Comparison of ENCODE assay signal across 26 mouse cellular contexts in the genomic region with DNA sequence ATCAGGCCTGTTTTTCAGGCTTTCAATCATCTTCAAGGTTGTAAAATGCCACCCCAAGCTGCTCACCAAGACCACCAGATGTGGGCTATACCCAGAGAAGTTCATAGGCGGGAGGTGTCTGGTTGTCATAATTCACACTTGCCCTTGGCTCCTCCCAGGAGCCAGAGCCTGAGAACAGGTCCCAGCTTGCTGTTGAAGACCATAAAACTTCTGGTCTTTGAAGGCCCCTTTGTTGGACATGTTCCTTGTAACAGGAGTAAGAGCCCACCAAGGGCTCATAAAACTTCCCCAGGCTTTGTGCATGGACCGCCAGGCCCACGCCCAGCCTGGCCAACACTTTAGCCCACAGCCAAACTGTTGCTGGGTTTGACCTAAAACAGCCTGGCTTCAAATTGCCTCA.
A peak's percentile ranks its signal among the peaks of the same experiment; 100 is the strongest.
DNase-seq lines count a peak whose midpoint lies in the region; ATAC-seq and TF ChIP-seq lines count a peak whose summit lies in the region.
"Had no signal": no experiment of that assay in that cellular context is flagged by ENCODE, and none has a peak within 500 bp of the region (broad histone marks: within the 10 kb centered on the region; RNA-seq: fewer than 3 reads in every experiment).

No protein-coding gene starts in this region.

- no peak overlapping the region for H3K9ac ChIP-seq in limb, embryonic 13.5 days
- no peak overlapping the region for H3K9ac ChIP-seq in forebrain, postnatal 0 days
- no peak overlapping the region for H3K9ac ChIP-seq in hindbrain, embryonic 12.5 days
- H3K9ac ChIP-seq: embryonic facial prominence, embryonic 13.5 days; forebrain, embryonic 12.5 days; forebrain, embryonic 15.5 days; heart, embryonic 13.5 days; hindbrain, embryonic 13.5 days had no signal

- no peaks in the 10 kb centered on the region for H3K9me3 ChIP-seq in limb, embryonic 10.5 days (replicated peaks)
- H3K9me3 ChIP-seq in limb, embryonic 13.5 days = no peaks in the 10 kb centered on the region
- H3K9me3 ChIP-seq in forebrain, postnatal 0 days (ENCODE audit: low read length) = no peaks in the 10 kb centered on the region
- no peaks in the 10 kb centered on the region for H3K9me3 ChIP-seq in hindbrain, embryonic 12.5 days (replicated peaks)
- H3K9me3 ChIP-seq: embryonic facial prominence, embryonic 10.5 days; embryonic facial prominence, embryonic 13.5 days; forebrain, embryonic 12.5 days; forebrain, embryonic 15.5 days; heart, embryonic 13.5 days; hindbrain, embryonic 13.5 days had no signal

- peak; percentile 11 for DNase-seq in embryo, embryonic 10.5 days (ENCODE audit: low spot score)
- no peak for DNase-seq in embryo, embryonic 10 days (ENCODE audit: low spot score)
- peak; percentile 35 for DNase-seq in limb, embryonic 10.5 days (ENCODE audit: low spot score)
- no peak for DNase-seq in forebrain, postnatal 0 days
- DNase-seq in adrenal gland, adult 8-10 months = no peak
- DNase-seq: adrenal gland, postnatal 10 days; adrenal gland, postnatal 36 days; cerebellum, adult 11 months; cerebellum, adult 2 months; cerebellum, adult 9-11 months; cerebellum, postnatal 25 days; gastrocnemius, postnatal 25 days; heart, adult 18-20 months had no signal

- no peak for TF ChIP-seq CTCF in forebrain, postnatal 0 days (IDR thresholded peaks at IDR 0.05; ENCODE audit: low read depth)

- H3K36me3 ChIP-seq in limb, embryonic 10.5 days = no peaks in the 10 kb centered on the region
- no peaks in the 10 kb centered on the region for H3K36me3 ChIP-seq in limb, embryonic 13.5 days
- H3K36me3 ChIP-seq in forebrain, postnatal 0 days (ENCODE audit: insufficient read depth) = no peaks in the 10 kb centered on the region
- H3K36me3 ChIP-seq in hindbrain, embryonic 12.5 days = no peaks in the 10 kb centered on the region
- H3K36me3 ChIP-seq: embryonic facial prominence, embryonic 10.5 days; embryonic facial prominence, embryonic 13.5 days; forebrain, embryonic 12.5 days; forebrain, embryonic 15.5 days; heart, embryonic 13.5 days; hindbrain, embryonic 13.5 days had no signal

- peaks cover 50% of the 10 kb centered on the region for H3K27me3 ChIP-seq in limb, embryonic 10.5 days (ENCODE audit: low read depth, poor library complexity, severe bottlenecking)
- H3K27me3 ChIP-seq in limb, embryonic 13.5 days = peaks cover 13% of the 10 kb centered on the region; the same call in 1 of the 2 replicates
- H3K27me3 ChIP-seq in forebrain, postnatal 0 days (ENCODE audit: insufficient read depth, low read length) = no peaks in the 10 kb centered on the region
- H3K27me3 ChIP-seq in hindbrain, embryonic 12.5 days = no peaks in the 10 kb centered on the region
- H3K27me3 ChIP-seq: embryonic facial prominence, embryonic 13.5 days; forebrain, embryonic 12.5 days; forebrain, embryonic 15.5 days; heart, embryonic 13.5 days; hindbrain, embryonic 13.5 days had no signal

- no peak overlapping the region for H3K4me2 ChIP-seq in limb, embryonic 13.5 days (replicated peaks)
- no peak overlapping the region for H3K4me2 ChIP-seq in forebrain, postnatal 0 days (ENCODE audit: low read depth)
- no peak overlapping the region for H3K4me2 ChIP-seq in hindbrain, embryonic 12.5 days (replicated peaks)
- H3K4me2 ChIP-seq: embryonic facial prominence, embryonic 13.5 days; forebrain, embryonic 12.5 days; forebrain, embryonic 15.5 days; heart, embryonic 13.5 days; hindbrain, embryonic 13.5 days had no signal

- peaks cover 10% of the 10 kb centered on the region; the same call in 1 of the 2 replicates for H3K4me1 ChIP-seq in limb, embryonic 10.5 days
- 0 out of 2 replicates have a peak, but pooled peaks cover 3% of the 10 kb centered on the region for H3K4me1 ChIP-seq in limb, embryonic 13.5 days
- H3K4me1 ChIP-seq in forebrain, postnatal 0 days (ENCODE audit: insufficient read depth) = no peaks in the 10 kb centered on the region
- no peaks in the 10 kb centered on the region for H3K4me1 ChIP-seq in hindbrain, embryonic 12.5 days
- H3K4me1 ChIP-seq: embryonic facial prominence, embryonic 10.5 days; embryonic facial prominence, embryonic 13.5 days; forebrain, embryonic 12.5 days; forebrain, embryonic 15.5 days; heart, embryonic 13.5 days; hindbrain, embryonic 13.5 days had no signal

- ATAC-seq in limb, embryonic 13.5 days (ENCODE audit: low FRiP score, low read depth) = peak; percentile 79
- ATAC-seq in forebrain, postnatal 0 days = no peak
- no peak for ATAC-seq in hindbrain, embryonic 12.5 days (ENCODE audit: low FRiP score)
- ATAC-seq: activated CD4-positive, CD25-positive, alpha-beta regulatory T cell, adult 4 months; forebrain, embryonic 15.5 days; hindbrain, embryonic 16.5 days; inflammation-experienced regulatory T-cells, adult 6 months; intestine, embryonic 16.5 days had no signal

- H3K4me3 ChIP-seq in limb, embryonic 10.5 days = no peak overlapping the region
- H3K4me3 ChIP-seq in limb, embryonic 13.5 days = no peak overlapping the region
- H3K4me3 ChIP-seq in forebrain, postnatal 0 days (ENCODE audit: low read depth, low read length) = no peak overlapping the region
- no peak overlapping the region for H3K4me3 ChIP-seq in hindbrain, embryonic 12.5 days
- H3K4me3 ChIP-seq: embryonic facial prominence, embryonic 10.5 days; embryonic facial prominence, embryonic 13.5 days; erythroblast, embryonic 14.5 days; forebrain, embryonic 12.5 days; forebrain, embryonic 15.5 days; heart, embryonic 13.5 days; hindbrain, embryonic 13.5 days had no signal

- WGBS in limb, embryonic 10.5 days = 31% methylated on average over 3 of the region's 3 CpGs
- WGBS in limb, embryonic 13.5 days = 23% methylated on average over 3 of the region's 3 CpGs
- 93% methylated on average over 3 of the region's 3 CpGs for WGBS in forebrain, postnatal 0 days
- 87% methylated on average over 3 of the region's 3 CpGs for WGBS in hindbrain, embryonic 12.5 days

- H3K27ac ChIP-seq in limb, embryonic 10.5 days = peak overlapping the region; percentile 47; the same call in 1 of the 2 replicates
- no peak overlapping the region for H3K27ac ChIP-seq in limb, embryonic 13.5 days
- H3K27ac ChIP-seq in forebrain, postnatal 0 days (ENCODE audit: low read depth, low read length) = no peak overlapping the region
- H3K27ac ChIP-seq in hindbrain, embryonic 12.5 days = no peak overlapping the region
- H3K27ac ChIP-seq: embryonic facial prominence, embryonic 10.5 days; embryonic facial prominence, embryonic 13.5 days; forebrain, embryonic 12.5 days; forebrain, embryonic 15.5 days; heart, embryonic 13.5 days; hindbrain, embryonic 13.5 days had no signal

Comparison
In these comparisons a context has a peak if more than half of its experiments do, and no peak if none do; other contexts are left out.
1. DNase-seq: peak in embryo, embryonic 10.5 days (single experiment) and limb, embryonic 10.5 days (single experiment); none in embryo, embryonic 10 days (single experiment), forebrain, postnatal 0 days (single experiment) and adrenal gland, adult 8-10 months (single experiment).